Mouse (Mus musculus) c-Kit-positive CD71-positive TER-119-positive erythroid progenitor cells, embryonic 14.5 days (primary cell): ENCODE data around the gene Sec14l5.
A peak's percentile ranks its signal among the peaks of the same experiment; 100 is the strongest.

Source experiments
- DNase-seq: peaks from one replicate; pipeline ENCODE4 v3.0.0-alpha.2; 2013; ENCODE audit warnings: low spot score

Sec14l5 gene

GRCm38 (mm10) chr16:5153299-5154026 lies 6.6 kb downstream of the Sec14l5 start:
- DNase-seq = no peak

- no peak for DNase-seq
Measured at GRCm38 (mm10) chr16:5155014-5155413, 8.1 kb downstream of the Sec14l5 start.

- no peak for DNase-seq
Measured at GRCm38 (mm10) chr16:5156495-5156894, 9.6 kb downstream of the Sec14l5 start.

GRCm38 (mm10) chr16:5157113-5157512 lies 10.2 kb downstream of the Sec14l5 start:
- DNase-seq = no peak

- DNase-seq = no peak
Measured at GRCm38 (mm10) chr16:5159248-5159647, 12.3 kb downstream of the Sec14l5 start.

GRCm38 (mm10) chr16:5164327-5164726 lies 17.4 kb downstream of the Sec14l5 start:
- no peak for DNase-seq

GRCm38 (mm10) chr16:5168038-5168437 lies 21.1 kb downstream of the Sec14l5 start:
- DNase-seq = no peak

- no peak for DNase-seq
Measured at GRCm38 (mm10) chr16:5168829-5169228, 21.9 kb downstream of the Sec14l5 start.

- DNase-seq = no peak
Measured at GRCm38 (mm10) chr16:5172636-5173035, 25.7 kb downstream of the Sec14l5 start.

- no peak for DNase-seq
Measured at GRCm38 (mm10) chr16:5183310-5183975, 36.5 kb downstream of the Sec14l5 start.

- DNase-seq = no peak
Measured at GRCm38 (mm10) chr16:5184101-5184500, 37.2 kb downstream of the Sec14l5 start.

- no peak for DNase-seq
Measured at GRCm38 (mm10) chr16:5184956-5185355, 38.0 kb downstream of the Sec14l5 start.

- DNase-seq = no peak
Measured at GRCm38 (mm10) chr16:5185691-5186090, 38.8 kb downstream of the Sec14l5 start.

- no peak for DNase-seq
Measured at GRCm38 (mm10) chr16:5186234-5186633, 39.3 kb downstream of the Sec14l5 start.

GRCm38 (mm10) chr16:5195080-5195479 lies 48.2 kb downstream of the Sec14l5 start:
- DNase-seq = peak; percentile 57

GRCm38 (mm10) chr16:5202681-5203080 lies 55.8 kb downstream of the Sec14l5 start:
- peak; percentile 44 for DNase-seq

- peak; percentile 30 for DNase-seq
Measured at GRCm38 (mm10) chr16:5203200-5203599, 56.3 kb downstream of the Sec14l5 start.

GRCm38 (mm10) chr16:5203668-5204433 lies 56.9 kb downstream of the Sec14l5 start, which contains the start of gene Nagpa:
Nagpa (minus strand) TSS chr16:5204012.
- DNase-seq = peak; percentile 77

- DNase-seq = no peak
Measured at GRCm38 (mm10) chr16:5205431-5205970, 58.6 kb downstream of the Sec14l5 start.

GRCm38 (mm10) chr16:5206051-5206450 lies 59.1 kb downstream of the Sec14l5 start:
- no peak for DNase-seq

- DNase-seq = no peak
Measured at GRCm38 (mm10) chr16:5210365-5210764, 63.5 kb downstream of the Sec14l5 start.

GRCm38 (mm10) chr16:5212150-5212549 lies 65.2 kb downstream of the Sec14l5 start:
- DNase-seq = no peak
